In the genomic region with DNA sequence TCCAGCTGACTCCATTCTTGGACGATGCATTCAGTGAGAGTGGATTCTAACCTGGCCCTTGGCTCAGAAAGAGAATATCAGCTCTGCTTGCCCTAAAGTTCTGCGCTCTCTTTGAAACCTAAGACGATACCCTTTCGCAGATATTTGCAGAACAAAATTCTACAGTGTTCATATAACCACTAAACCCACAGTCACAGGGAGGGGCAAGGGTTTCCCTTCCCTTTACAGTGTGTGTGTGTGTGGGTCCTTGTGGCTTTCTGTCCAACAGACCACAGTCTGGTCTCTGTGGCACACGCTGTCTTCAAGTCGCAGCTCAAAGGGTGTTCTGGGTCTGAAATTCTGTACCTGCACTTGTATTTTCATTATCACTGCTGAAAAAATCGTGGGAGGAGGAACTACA, we compare ENCODE assay signal across 19 mouse cellular contexts.
DNase-seq lines count a peak whose midpoint lies in the region; ATAC-seq and TF ChIP-seq lines count a peak whose summit lies in the region.
"Had no signal": no experiment of that assay in that cellular context is flagged by ENCODE, and none has a peak within 500 bp of the region (broad histone marks: within the 10 kb centered on the region; RNA-seq: fewer than 3 reads in every experiment).

No protein-coding gene starts in this region.

- 56% methylated on average over 7 of the region's 7 CpGs for WGBS in lung, embryonic 14.5 days
- 39% methylated on average over 7 of the region's 7 CpGs for WGBS in embryonic facial prominence, embryonic 15.5 days
- WGBS in midbrain, embryonic 10.5 days, result 81% methylated on average over 7 of the region's 7 CpGs

- peaks cover 33% of the 10 kb centered on the region for H3K36me3 ChIP-seq in lung, embryonic 14.5 days (ENCODE audit: insufficient read depth)
- no peaks in the 10 kb centered on the region for H3K36me3 ChIP-seq in embryonic facial prominence, embryonic 15.5 days
- H3K36me3 ChIP-seq in midbrain, embryonic 10.5 days, result no peaks in the 10 kb centered on the region
- H3K36me3 ChIP-seq: forebrain, embryonic 12.5 days; neural tube, embryonic 12.5 days had no signal

- H3K4me1 ChIP-seq in lung, embryonic 14.5 days (ENCODE audit: insufficient read depth), result 0 out of 2 replicates have a peak, but pooled peaks cover 4% of the 10 kb centered on the region
- peaks cover 23% of the 10 kb centered on the region for H3K4me1 ChIP-seq in embryonic facial prominence, embryonic 15.5 days
- peaks cover 52% of the 10 kb centered on the region for H3K4me1 ChIP-seq in midbrain, embryonic 10.5 days
- H3K4me1 ChIP-seq: megakaryocyte, embryonic 14.5 days had no signal

- no peak for TF ChIP-seq CTCF in lung, embryonic 14.5 days (IDR thresholded peaks at IDR 0.05; ENCODE audit: low read depth)

- DNase-seq in heart, adult 11 months, result peak; percentile 22
- no peak for DNase-seq in heart, postnatal 4 days
- no peak for DNase-seq in lung, embryonic 14.5 days
- DNase-seq in lung, postnatal 25 days (ENCODE audit: low spot score), result no peak
- DNase-seq in midbrain, embryonic 10.5 days (ENCODE audit: low spot score), result no peak
- DNase-seq in gastrocnemius, postnatal 36 days, result no peak
- DNase-seq: adrenal gland, postnatal 10 days; B cell, adult 2 months; cerebellum, adult 11-12 months; cerebellum, postnatal 25 days had no signal

- H3K9ac ChIP-seq in lung, embryonic 14.5 days, result no peak overlapping the region
- no peak overlapping the region for H3K9ac ChIP-seq in embryonic facial prominence, embryonic 15.5 days
- H3K9ac ChIP-seq: forebrain, embryonic 12.5 days; neural tube, embryonic 12.5 days had no signal

- H3K4me3 ChIP-seq in lung, embryonic 14.5 days (ENCODE audit: low read depth, low read length), result no peak overlapping the region
- H3K4me3 ChIP-seq in embryonic facial prominence, embryonic 15.5 days (replicated peaks), result no peak overlapping the region
- no peak overlapping the region for H3K4me3 ChIP-seq in midbrain, embryonic 10.5 days
- H3K4me3 ChIP-seq: forebrain, embryonic 12.5 days; left cerebral cortex, adult 2 months; megakaryocyte, embryonic 14.5 days; neural tube, embryonic 12.5 days had no signal

- H3K4me2 ChIP-seq in lung, embryonic 14.5 days, result no peak overlapping the region
- H3K4me2 ChIP-seq in embryonic facial prominence, embryonic 15.5 days (replicated peaks), result no peak overlapping the region
- H3K4me2 ChIP-seq: forebrain, embryonic 12.5 days; heart, embryonic 11.5 days; liver, embryonic 11.5 days; neural tube, embryonic 12.5 days had no signal

- ATAC-seq in lung, embryonic 14.5 days (ENCODE audit: insufficient read depth), result no peak
- ATAC-seq in embryonic facial prominence, embryonic 15.5 days (ENCODE audit: insufficient number of reproducible peaks, low FRiP score, low TSS enrichment, low read depth), result peak; percentile 72
- peak; percentile 84 for ATAC-seq in megakaryocyte progenitor cell, adult 5-6 weeks (replicated peaks; ENCODE audit: poor library complexity)

- no peaks in the 10 kb centered on the region for H3K27me3 ChIP-seq in lung, embryonic 14.5 days (ENCODE audit: insufficient read depth, low read length)
- H3K27me3 ChIP-seq in embryonic facial prominence, embryonic 15.5 days, result no peaks in the 10 kb centered on the region
- H3K27me3 ChIP-seq in midbrain, embryonic 10.5 days (ENCODE audit: low read depth, poor library complexity, severe bottlenecking), result peaks cover 31% of the 10 kb centered on the region
- H3K27me3 ChIP-seq: forebrain, embryonic 12.5 days; megakaryocyte, embryonic 14.5 days; neural tube, embryonic 12.5 days had no signal

- intact Hi-C loops in gastrocnemius, postnatal 36 days (cut with DNase I), result no loop called here

- H3K9me3 ChIP-seq in lung, embryonic 14.5 days (ENCODE audit: low read depth, low read length), result no peaks in the 10 kb centered on the region
- no peaks in the 10 kb centered on the region for H3K9me3 ChIP-seq in embryonic facial prominence, embryonic 15.5 days (replicated peaks)
- H3K9me3 ChIP-seq in midbrain, embryonic 10.5 days (replicated peaks), result no peaks in the 10 kb centered on the region
- H3K9me3 ChIP-seq: forebrain, embryonic 12.5 days; neural tube, embryonic 12.5 days had no signal

- H3K27ac ChIP-seq in lung, embryonic 14.5 days (ENCODE audit: low read depth), result peak overlapping the region; percentile 37; the same call in 1 of the 2 replicates
- H3K27ac ChIP-seq in embryonic facial prominence, embryonic 15.5 days (replicated peaks), result peak overlapping the region; percentile 61
- no peak overlapping the region for H3K27ac ChIP-seq in midbrain, embryonic 10.5 days (replicated peaks)
- H3K27ac ChIP-seq: forebrain, embryonic 12.5 days; left cerebral cortex, adult 2 months; neural tube, embryonic 12.5 days; stomach, postnatal 0 days had no signal
